Mouse (Mus musculus) left cerebral cortex, postnatal 36 days (tissue): ENCODE results near the gene Nrp1. TPM values are rescaled to one million over a fixed set of nuclear protein-coding genes. Genes with fewer than 3 reads are reported as not detected.
A peak's percentile ranks its signal among the peaks of the same experiment; 100 is the strongest.

Experiments
- DNase-seq, 2 experiments: peaks; one replicate each; pipeline ENCODE4 v3.0.0; 2021 to 2022; ENCODE audit warnings: low spot score in 2 of 2, mixed read lengths in 1 of 2
- intact Hi-C: fragments of 180-260 bp; cut with DNase I; formaldehyde crosslinking; loops from one replicate; pipeline ENCODE4 v1.15.1; 2025
- total RNA-seq, 2 experiments: library from RNA; stranded (reverse); gene quantifications; 2 replicates each; pipeline ENCODE4 v1.2.3; 2021

Gene Nrp1
- total RNA-seq, 2 experiments from 2014 or later, result 25.1 to 25.3 TPM

- no peak for DNase-seq
- intact Hi-C loops, result no loop called here
Measured at GRCm38 (mm10) chr8:128487966-128488931, 129.8 kb downstream of the Nrp1 start.

- DNase-seq, result no peak
- intact Hi-C loops, result no loop called here
Measured at GRCm38 (mm10) chr8:128489351-128489750, 130.9 kb downstream of the Nrp1 start.

- intact Hi-C loops, result loop anchor here (1.0 to 10.0 kb wide), 3 partner anchors 129 to 1300 kb away; no protein-coding TSS in a partner anchor
- peak in 1 of 2 experiments; percentile 29 for DNase-seq
Measured at GRCm38 (mm10) chr8:128491126-128492067, 133.0 kb downstream of the Nrp1 start.

- DNase-seq, result no peak
- intact Hi-C loops, result loop anchor here (5.0 to 10.0 kb wide), 2 partner anchors 132 to 909 kb away; no protein-coding TSS in a partner anchor
Measured at GRCm38 (mm10) chr8:128493801-128494200, 135.4 kb downstream of the Nrp1 start.

GRCm38 (mm10) chr8:128498836-128499235 lies 140.4 kb downstream of the Nrp1 start:
- DNase-seq, result no peak
- intact Hi-C loops, result loop anchor here (10.0 kb wide), 1 partner anchor 914 kb away; no protein-coding TSS in a partner anchor

GRCm38 (mm10) chr8:128504136-128504829 lies 145.9 kb downstream of the Nrp1 start:
- DNase-seq, result no peak
- intact Hi-C loops, result no loop called here

GRCm38 (mm10) chr8:128505866-128506265 lies 147.5 kb downstream of the Nrp1 start:
- no peak for DNase-seq
- intact Hi-C loops, result no loop called here

- no peak for DNase-seq
- intact Hi-C loops, result no loop called here
Measured at GRCm38 (mm10) chr8:128508723-128509122, 150.3 kb downstream of the Nrp1 start.

GRCm38 (mm10) chr8:128511021-128511420 lies 152.6 kb downstream of the Nrp1 start:
- DNase-seq, result no peak
- intact Hi-C loops, result no loop called here

GRCm38 (mm10) chr8:128511732-128512131 lies 153.3 kb downstream of the Nrp1 start:
- intact Hi-C loops, result no loop called here
- no peak for DNase-seq

- DNase-seq, result no peak
- intact Hi-C loops, result no loop called here
Measured at GRCm38 (mm10) chr8:128516846-128517446, 158.5 kb downstream of the Nrp1 start.

GRCm38 (mm10) chr8:128517546-128518102 lies 159.2 kb downstream of the Nrp1 start:
- intact Hi-C loops, result no loop called here
- DNase-seq, result no peak

- intact Hi-C loops, result no loop called here
- DNase-seq, result no peak
Measured at GRCm38 (mm10) chr8:128519366-128519765, 161.0 kb downstream of the Nrp1 start.

GRCm38 (mm10) chr8:128523825-128524224 lies 165.4 kb downstream of the Nrp1 start:
- DNase-seq, result no peak
- intact Hi-C loops, result no loop called here

GRCm38 (mm10) chr8:128525912-128526311 lies 167.5 kb downstream of the Nrp1 start:
- DNase-seq, result no peak
- intact Hi-C loops, result no loop called here

GRCm38 (mm10) chr8:128528591-128529383 lies 170.4 kb downstream of the Nrp1 start:
- no peak for DNase-seq
- intact Hi-C loops, result no loop called here

- intact Hi-C loops, result no loop called here
- DNase-seq, result peak in 1 of 2 experiments; percentile 5
Measured at GRCm38 (mm10) chr8:128534442-128534871, 176.1 kb downstream of the Nrp1 start.

- intact Hi-C loops, result no loop called here
- DNase-seq, result no peak
Measured at GRCm38 (mm10) chr8:128535685-128536084, 177.3 kb downstream of the Nrp1 start.
